Comparison of ENCODE assay signal across 14 mouse cellular contexts in the genomic region with DNA sequence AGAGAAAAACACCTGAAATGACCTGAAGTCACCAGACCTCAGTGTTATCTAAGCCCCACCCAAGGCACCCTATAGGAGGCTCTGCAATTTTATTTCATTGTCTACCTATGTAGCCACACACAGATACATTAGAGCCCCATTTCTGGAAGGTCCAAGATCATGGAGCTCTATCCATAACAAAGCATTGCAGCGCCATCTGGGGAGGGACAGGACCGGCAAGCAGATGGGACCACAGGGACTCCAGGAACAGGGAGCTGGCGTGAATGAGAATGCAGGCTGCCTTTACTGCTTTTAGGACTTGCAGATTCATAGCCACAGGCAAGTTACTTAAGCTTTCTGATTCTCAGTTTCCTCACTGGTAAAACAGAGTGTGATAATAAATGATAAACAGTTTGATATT.
DNase-seq lines count a peak whose midpoint lies in the region; ATAC-seq lines count a peak whose summit lies in the region.
"Had no signal": no experiment of that assay in that cellular context is flagged by ENCODE, and none has a peak within 500 bp of the region (broad histone marks: within the 10 kb centered on the region; RNA-seq: fewer than 3 reads in every experiment).

No protein-coding gene starts in this region.

- peak; percentile 21 for DNase-seq in layer of hippocampus, adult 11-12 months (ENCODE audit: low spot score)
- no peak for DNase-seq in layer of hippocampus, adult 18-20 months (ENCODE audit: low spot score in 2 of 2)
- peak; percentile 86 for DNase-seq in brain, adult 2 months (ENCODE audit: low read depth, low spot score)
- peak; percentile 83 for DNase-seq in cerebellum, adult 11-12 months
- DNase-seq in cerebellum, postnatal 10 days = peak; percentile 78 to 80
- DNase-seq in frontal cortex, postnatal 10 days (ENCODE audit: low spot score in 2 of 2) = no peak
- DNase-seq: adrenal gland, adult 2 months; kidney, postnatal 4 days; lung, postnatal 36 days; thymus, postnatal 25 days had no signal

- ATAC-seq in erythroblast, adult 5-6 weeks (replicated peaks; ENCODE audit: low FRiP score, poor library complexity, severe bottlenecking) = no peak
- ATAC-seq: intestine, postnatal 0 days; midbrain, embryonic 16.5 days; Patski had no signal

Comparison
In these comparisons a context has a peak if more than half of its experiments do, and no peak if none do; other contexts are left out.
1. DNase-seq: peak in layer of hippocampus, adult 11-12 months (single experiment), brain, adult 2 months (single experiment), cerebellum, adult 11-12 months (single experiment) and cerebellum, postnatal 10 days (2 of 2); none in layer of hippocampus, adult 18-20 months (0 of 2) and frontal cortex, postnatal 10 days (0 of 2).